Mouse (Mus musculus): Measurements from ENCODE around the gene Cisd1. TPM values are rescaled to one million over a fixed set of nuclear protein-coding genes. Genes with fewer than 3 reads are reported as not detected.

Gene Cisd1
- polyA plus RNA-seq, 1 experiment: 27.5 TPM

DNA sequence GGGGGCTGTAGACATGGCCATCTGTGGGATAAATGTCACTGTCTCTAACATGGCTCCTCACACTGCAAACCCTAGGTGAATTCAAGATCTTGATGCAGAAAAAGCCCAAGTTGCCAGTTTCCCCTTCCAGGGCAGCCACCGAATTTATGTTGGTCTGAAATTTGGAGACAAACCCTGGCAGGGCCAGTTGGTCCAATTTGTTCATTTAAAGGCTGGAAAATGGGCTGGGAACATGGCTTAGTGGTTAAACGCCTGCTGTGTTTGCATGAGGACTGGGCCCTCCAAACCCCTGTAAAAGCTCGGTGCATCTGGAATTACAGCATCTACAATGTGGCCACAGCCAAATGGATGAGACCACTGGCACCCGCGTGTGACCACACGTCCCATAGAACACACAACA, 15.5 kb downstream of the Cisd1 start:
- TF ChIP-seq CTCF (IDR thresholded peaks at IDR 0.05; ENCODE audit: borderline replicate concordance, insufficient read depth, low read length) (no peak), POLR2A (IDR thresholded peaks at IDR 0.05; ENCODE audit: low read depth, low read length) (no peak)
- Histone ChIP-seq H3K4me1 (ENCODE audit: control insufficient read depth, insufficient read depth, low read length) (no peaks in the 10 kb centered on the region), H3K4me3 (ENCODE audit: insufficient read depth, low read length) (no peak overlapping the region), H3K27ac (ENCODE audit: insufficient read depth, low read length) (no peak overlapping the region)

GRCm38 (mm10) chr10:71328870-71329269, 15.9 kb downstream of the Cisd1 start:
- TF ChIP-seq CTCF (IDR thresholded peaks at IDR 0.05; ENCODE audit: borderline replicate concordance, insufficient read depth, low read length) (no peak), POLR2A (IDR thresholded peaks at IDR 0.05; ENCODE audit: low read depth, low read length) (no peak)

DNA sequence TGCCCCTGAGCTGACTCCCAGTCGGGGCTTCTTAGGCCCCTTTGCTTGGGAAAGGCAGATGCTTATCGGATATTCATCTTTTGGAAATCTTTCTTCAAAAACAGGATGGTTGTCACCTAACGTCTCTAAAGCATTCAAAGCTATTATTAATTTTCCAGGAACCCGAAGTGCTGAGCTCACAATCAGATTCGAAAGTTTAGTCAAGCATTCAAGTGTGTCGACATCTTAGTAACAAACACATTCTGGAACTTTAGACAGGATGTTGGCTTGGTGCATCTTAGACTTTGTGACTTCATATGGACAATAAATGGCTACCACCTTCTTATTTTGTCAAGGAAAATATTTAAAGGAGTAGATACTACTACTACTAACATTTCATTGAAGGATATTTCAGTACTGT, 16.4 kb downstream of the Cisd1 start:
- Histone ChIP-seq H3K4me3 (ENCODE audit: insufficient read depth, low read length) (no peak overlapping the region), H3K4me1 (ENCODE audit: control insufficient read depth, insufficient read depth, low read length) (no peaks in the 10 kb centered on the region), H3K27ac (ENCODE audit: insufficient read depth, low read length) (no peak overlapping the region)
- TF ChIP-seq POLR2A (IDR thresholded peaks at IDR 0.05; ENCODE audit: low read depth, low read length): no peak
- no peak for TF ChIP-seq CTCF (IDR thresholded peaks at IDR 0.05; ENCODE audit: borderline replicate concordance, insufficient read depth, low read length)

More at GRCm38 (mm10) chr10:71328870-71329269, 15.9 kb downstream of the Cisd1 start:
- no peak overlapping the region for H3K4me3 ChIP-seq (ENCODE audit: insufficient read depth, low read length)
- H3K27ac ChIP-seq (ENCODE audit: insufficient read depth, low read length): no peak overlapping the region
- no peaks in the 10 kb centered on the region for H3K4me1 ChIP-seq (ENCODE audit: control insufficient read depth, insufficient read depth, low read length)

GRCm38 (mm10) chr10:71327386-71327785, 17.4 kb downstream of the Cisd1 start:
- Histone ChIP-seq H3K4me3 (ENCODE audit: insufficient read depth, low read length) (no peak overlapping the region), H3K4me1 (ENCODE audit: control insufficient read depth, insufficient read depth, low read length) (no peaks in the 10 kb centered on the region), H3K27ac (ENCODE audit: insufficient read depth, low read length) (no peak overlapping the region)
- no peak for TF ChIP-seq POLR2A (IDR thresholded peaks at IDR 0.05; ENCODE audit: low read depth, low read length)
- TF ChIP-seq CTCF (IDR thresholded peaks at IDR 0.05; ENCODE audit: borderline replicate concordance, insufficient read depth, low read length): no peak

DNA sequence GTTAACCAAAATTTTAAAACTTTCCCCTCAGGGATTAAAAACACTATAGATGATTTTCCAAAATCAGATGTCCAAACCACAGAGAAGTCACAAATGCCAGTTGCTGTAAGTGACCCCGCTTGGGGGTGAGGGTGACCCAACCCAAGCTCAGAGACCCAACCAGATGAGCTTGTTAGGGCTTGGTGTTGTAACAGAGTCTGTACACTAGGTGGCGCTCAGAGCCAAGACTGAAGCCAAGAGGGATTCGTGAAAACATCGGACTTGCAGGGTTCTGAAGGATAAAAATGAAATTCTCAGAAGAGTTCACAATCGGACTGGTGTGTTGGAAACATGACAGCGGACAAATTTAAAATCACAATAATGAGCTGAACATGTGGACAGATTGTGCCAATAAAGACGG, 18.0 kb downstream of the Cisd1 start:
- Histone ChIP-seq H3K27ac (ENCODE audit: insufficient read depth, low read length) (no peak overlapping the region), H3K4me3 (ENCODE audit: insufficient read depth, low read length) (no peak overlapping the region), H3K4me1 (ENCODE audit: control insufficient read depth, insufficient read depth, low read length) (no peaks in the 10 kb centered on the region)
- peak; percentile 73; the same call in 1 of the 2 replicates for TF ChIP-seq CTCF (IDR thresholded peaks at IDR 0.05; ENCODE audit: borderline replicate concordance, insufficient read depth, low read length)
- no peak for TF ChIP-seq POLR2A (IDR thresholded peaks at IDR 0.05; ENCODE audit: low read depth, low read length)

DNA sequence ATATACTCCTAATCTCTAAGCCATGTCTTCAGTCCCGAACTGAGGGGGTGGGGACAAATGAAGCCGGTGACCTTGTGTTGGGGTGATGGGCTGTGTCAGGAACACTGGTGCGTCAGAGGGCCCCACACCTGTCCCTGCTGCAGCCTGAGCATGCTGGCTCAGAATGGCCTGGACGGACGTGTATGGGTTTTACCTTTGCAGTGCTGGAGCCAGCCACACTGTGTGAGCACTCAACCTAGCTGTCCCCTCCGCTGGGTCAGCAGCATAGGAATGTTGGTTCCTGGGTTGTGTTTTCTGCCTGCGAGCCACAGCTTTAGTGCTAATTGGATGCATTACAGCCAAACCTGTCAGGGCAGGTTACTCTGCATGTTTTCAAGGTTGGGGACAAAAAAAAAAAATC, 18.6 kb downstream of the Cisd1 start:
- no peaks in the 10 kb centered on the region for H3K4me1 ChIP-seq (ENCODE audit: control insufficient read depth, insufficient read depth, low read length)
- no peak overlapping the region for H3K4me3 ChIP-seq (ENCODE audit: insufficient read depth, low read length)
- H3K27ac ChIP-seq (ENCODE audit: insufficient read depth, low read length): no peak overlapping the region
- TF ChIP-seq CTCF (IDR thresholded peaks at IDR 0.05; ENCODE audit: borderline replicate concordance, insufficient read depth, low read length) (no peak), POLR2A (IDR thresholded peaks at IDR 0.05; ENCODE audit: low read depth, low read length) (no peak)

DNA sequence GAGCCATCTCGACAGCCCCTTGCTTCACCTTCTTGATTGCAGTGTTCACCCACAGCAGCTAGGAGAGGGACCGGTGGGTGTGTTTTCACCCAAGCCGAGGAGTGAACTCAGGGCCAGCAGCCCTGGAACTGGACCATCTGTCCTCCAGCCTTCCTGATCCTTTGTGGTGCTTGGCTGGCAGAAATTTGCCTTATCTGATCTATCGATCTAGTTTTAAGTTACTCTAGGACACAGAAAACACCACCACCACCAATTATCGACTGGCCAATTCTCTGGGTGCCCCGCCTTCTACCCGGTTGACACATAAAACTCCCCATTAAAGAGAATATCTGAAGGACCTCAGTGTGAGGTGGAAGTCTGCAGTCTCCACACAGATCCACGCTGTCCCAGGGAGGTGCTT, 21.1 kb downstream of the Cisd1 start:
- TF ChIP-seq CTCF (IDR thresholded peaks at IDR 0.05; ENCODE audit: borderline replicate concordance, insufficient read depth, low read length) (no peak), POLR2A (IDR thresholded peaks at IDR 0.05; ENCODE audit: low read depth, low read length) (no peak)
- no peak overlapping the region for H3K4me3 ChIP-seq (ENCODE audit: insufficient read depth, low read length)
- H3K4me1 ChIP-seq (ENCODE audit: control insufficient read depth, insufficient read depth, low read length): no peaks in the 10 kb centered on the region
- no peak overlapping the region for H3K27ac ChIP-seq (ENCODE audit: insufficient read depth, low read length)

DNA sequence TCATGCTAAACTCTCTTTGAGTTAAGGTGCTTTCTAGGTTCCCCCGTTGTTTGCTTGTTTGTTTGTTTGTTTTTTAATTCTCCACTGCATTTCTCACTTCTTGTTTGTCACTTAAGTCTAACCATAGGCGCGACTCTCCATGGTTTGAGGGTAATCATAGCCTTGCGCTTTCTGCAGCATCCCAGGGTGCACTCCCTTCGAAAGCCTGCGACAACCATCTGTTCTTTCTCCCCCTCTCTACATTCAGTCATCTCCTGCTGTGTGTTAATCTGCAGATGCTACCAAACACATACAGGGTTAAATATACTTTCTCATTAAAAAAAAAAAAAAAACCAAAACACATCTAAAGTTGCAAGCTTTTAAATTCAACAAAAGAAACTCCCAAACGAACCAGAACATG, 28.3 kb downstream of the Cisd1 start:
- Histone ChIP-seq H3K4me1 (ENCODE audit: control insufficient read depth, insufficient read depth, low read length) (no peaks in the 10 kb centered on the region), H3K4me3 (ENCODE audit: insufficient read depth, low read length) (no peak overlapping the region), H3K27ac (ENCODE audit: insufficient read depth, low read length) (no peak overlapping the region)
- TF ChIP-seq CTCF (IDR thresholded peaks at IDR 0.05; ENCODE audit: borderline replicate concordance, insufficient read depth, low read length) (no peak), POLR2A (IDR thresholded peaks at IDR 0.05; ENCODE audit: low read depth, low read length) (no peak)

GRCm38 (mm10) chr10:71316056-71316455, 28.7 kb downstream of the Cisd1 start:
- no peak overlapping the region for H3K4me3 ChIP-seq (ENCODE audit: insufficient read depth, low read length)
- no peak for TF ChIP-seq CTCF (IDR thresholded peaks at IDR 0.05; ENCODE audit: borderline replicate concordance, insufficient read depth, low read length)
- TF ChIP-seq POLR2A (IDR thresholded peaks at IDR 0.05; ENCODE audit: low read depth, low read length): no peak
- H3K27ac ChIP-seq (ENCODE audit: insufficient read depth, low read length): no peak overlapping the region
- H3K4me1 ChIP-seq (ENCODE audit: control insufficient read depth, insufficient read depth, low read length): no peaks in the 10 kb centered on the region

GRCm38 (mm10) chr10:71314596-71314995, 30.2 kb downstream of the Cisd1 start:
- H3K4me3 ChIP-seq (ENCODE audit: insufficient read depth, low read length): no peak overlapping the region

GRCm38 (mm10) chr10:71310288-71310687, 34.5 kb downstream of the Cisd1 start:
- Histone ChIP-seq H3K27ac (ENCODE audit: insufficient read depth, low read length) (no peak overlapping the region), H3K4me3 (ENCODE audit: insufficient read depth, low read length) (no peak overlapping the region), H3K4me1 (ENCODE audit: control insufficient read depth, insufficient read depth, low read length) (no peaks in the 10 kb centered on the region)
- TF ChIP-seq CTCF (IDR thresholded peaks at IDR 0.05; ENCODE audit: borderline replicate concordance, insufficient read depth, low read length) (no peak), POLR2A (IDR thresholded peaks at IDR 0.05; ENCODE audit: low read depth, low read length) (no peak)

More at GRCm38 (mm10) chr10:71314596-71314995, 30.2 kb downstream of the Cisd1 start:
- H3K4me1 ChIP-seq (ENCODE audit: control insufficient read depth, insufficient read depth, low read length): no peaks in the 10 kb centered on the region
- TF ChIP-seq POLR2A (IDR thresholded peaks at IDR 0.05; ENCODE audit: low read depth, low read length): no peak
- no peak for TF ChIP-seq CTCF (IDR thresholded peaks at IDR 0.05; ENCODE audit: borderline replicate concordance, insufficient read depth, low read length)
- no peak overlapping the region for H3K27ac ChIP-seq (ENCODE audit: insufficient read depth, low read length)
